Mouse (Mus musculus) hindbrain, embryonic 16.5 days (tissue): ENCODE results near the gene Nr2f2. TPM values are rescaled to one million over a fixed set of nuclear protein-coding genes. Genes with fewer than 3 reads are reported as not detected.

Source experiments
- ATAC-seq: fragments of 200-750 bp; cut with Nextera tagmentation; 2 replicates; pipeline ENCODE4 v1.8.0; 2017; ENCODE audit warnings: moderate TSS enrichment, moderate library complexity
- H3K27ac ChIP-seq: fragments of 300-500 bp; sonication (generic); 2 replicates; pipeline ENCODE4 v1.5.1; 2014; ENCODE audit warnings: low read depth, mild to moderate bottlenecking, control low read depth, low read length, moderate library complexity
- H3K27me3 ChIP-seq: fragments of 300-500 bp; sonication (generic); replicated peaks from 2 replicates; pipeline ENCODE4 v1.6.1; 2014; ENCODE audit warnings: low read length; ENCODE audit not compliant: control insufficient read depth, insufficient read depth
- H3K36me3 ChIP-seq: fragments of 300-500 bp; sonication (generic); 2 replicates; pipeline ENCODE4 v1.6.1; 2014; ENCODE audit warnings: mild to moderate bottlenecking, low read length, moderate library complexity, mixed read lengths; ENCODE audit not compliant: control insufficient read depth, insufficient read depth
- H3K4me1 ChIP-seq: fragments of 300-500 bp; sonication (generic); 2 replicates; pipeline ENCODE4 v1.6.1; 2014; ENCODE audit warnings: low read depth, low read length; ENCODE audit not compliant: control insufficient read depth, insufficient read depth
- H3K4me2 ChIP-seq: fragments of 300-500 bp; sonication (generic); 2 replicates; pipeline ENCODE4 v1.6.1; 2014; ENCODE audit warnings: mild to moderate bottlenecking, low read length, control low read depth, moderate library complexity
- H3K4me3 ChIP-seq: fragments of 300-500 bp; sonication (generic); 2 replicates; pipeline ENCODE4 v1.5.1; 2014; ENCODE audit warnings: mild to moderate bottlenecking, low read length, control low read depth, moderate library complexity
- H3K9ac ChIP-seq: fragments of 300-500 bp; sonication (generic); 2 replicates; pipeline ENCODE4 v1.6.1; 2014; ENCODE audit warnings: low read depth, mild to moderate bottlenecking, control low read depth, low read length, moderate library complexity
- H3K9me3 ChIP-seq: fragments of 300-500 bp; sonication (generic); 2 replicates; pipeline ENCODE4 v1.6.1; 2014; ENCODE audit warnings: mild to moderate bottlenecking, low read length, moderate library complexity; ENCODE audit not compliant: control insufficient read depth
- WGBS: fragments of 180-500 bp; shearing (Covaris S2); extraction: QIAGEN DNeasy Blood & Tissue Kit; methylation state at CpG from one replicate; pipeline ENCODE4 v1.1.7; 2014; 5-methylcytosine and 5-hydroxymethylcytosine counted together
- polyA plus RNA-seq: library from polyadenylated mRNA; unstranded; fragments of >200 nt; fragmentation: Nextera tagmentation; extraction: Ambion mirVana; gene quantifications from 2 replicates; pipeline ENCODE4 v1.2.1, GENCODE M21; 2015

Gene Nr2f2
- polyA plus RNA-seq, 1 experiment from 2014 or later, result 63.1 TPM

DNA sequence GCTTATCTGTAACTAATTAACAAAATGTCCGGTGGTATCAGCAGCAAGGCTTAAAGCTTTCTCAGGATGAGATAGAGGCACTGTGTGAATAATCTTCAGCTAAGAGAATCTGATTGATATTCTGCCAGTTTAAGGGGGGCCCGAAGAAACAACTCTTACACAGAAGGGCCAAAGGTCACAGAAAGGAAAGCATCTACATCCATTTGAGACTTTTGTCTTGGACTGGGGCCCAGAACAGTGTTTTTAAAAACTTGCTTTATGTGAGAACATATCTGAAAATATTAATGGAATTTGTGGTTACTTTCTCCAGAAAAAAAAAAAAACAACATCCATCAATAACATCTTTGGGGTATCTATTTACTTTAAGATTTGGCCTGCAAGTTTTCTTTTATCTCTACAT is 38.9 kb upstream of the Nr2f2 start:
- ATAC-seq, result no peak
- no peaks in the 10 kb centered on the region for H3K9me3 ChIP-seq
- H3K27me3 ChIP-seq, result no peaks in the 10 kb centered on the region
- no peak overlapping the region for H3K4me2 ChIP-seq
- 69% methylated on average over 2 of the region's 2 CpGs for WGBS
- no peak overlapping the region for H3K27ac ChIP-seq
- H3K36me3 ChIP-seq, result no peaks in the 10 kb centered on the region; the same call in 1 of the 2 replicates
- H3K4me3 ChIP-seq, result no peak overlapping the region
- no peak overlapping the region for H3K9ac ChIP-seq
- H3K4me1 ChIP-seq, result no peaks in the 10 kb centered on the region

DNA sequence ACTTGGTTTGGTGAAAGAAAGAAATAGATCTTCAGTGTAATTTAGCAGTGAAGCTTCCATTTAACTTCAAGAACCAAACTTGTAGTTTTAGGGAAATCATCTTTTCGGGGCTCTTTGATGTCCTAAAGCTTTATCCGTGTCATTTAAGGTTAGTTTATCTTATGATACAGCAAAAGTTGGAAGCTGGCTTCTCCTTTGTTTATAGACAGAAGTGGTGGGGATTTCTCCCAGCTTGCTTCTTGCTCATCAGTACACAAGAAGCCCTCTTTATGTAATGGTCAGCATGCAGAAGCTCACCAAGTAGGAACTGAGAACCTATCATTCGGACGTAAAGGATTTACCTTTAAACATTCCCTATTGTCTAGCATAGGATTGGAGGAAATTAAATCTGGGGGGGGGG is 16.3 kb upstream of the Nr2f2 start:
- Histone ChIP-seq H3K4me1 (no peaks in the 10 kb centered on the region), H3K4me2 (no peak overlapping the region), H3K4me3 (no peak overlapping the region), H3K27me3 (no peaks in the 10 kb centered on the region), H3K9ac (no peak overlapping the region), H3K36me3 (no peaks in the 10 kb centered on the region), H3K9me3 (no peaks in the 10 kb centered on the region), H3K27ac (no peak overlapping the region)
- ATAC-seq, result no peak
- 92% methylated on average over 4 of the region's 4 CpGs for WGBS

DNA sequence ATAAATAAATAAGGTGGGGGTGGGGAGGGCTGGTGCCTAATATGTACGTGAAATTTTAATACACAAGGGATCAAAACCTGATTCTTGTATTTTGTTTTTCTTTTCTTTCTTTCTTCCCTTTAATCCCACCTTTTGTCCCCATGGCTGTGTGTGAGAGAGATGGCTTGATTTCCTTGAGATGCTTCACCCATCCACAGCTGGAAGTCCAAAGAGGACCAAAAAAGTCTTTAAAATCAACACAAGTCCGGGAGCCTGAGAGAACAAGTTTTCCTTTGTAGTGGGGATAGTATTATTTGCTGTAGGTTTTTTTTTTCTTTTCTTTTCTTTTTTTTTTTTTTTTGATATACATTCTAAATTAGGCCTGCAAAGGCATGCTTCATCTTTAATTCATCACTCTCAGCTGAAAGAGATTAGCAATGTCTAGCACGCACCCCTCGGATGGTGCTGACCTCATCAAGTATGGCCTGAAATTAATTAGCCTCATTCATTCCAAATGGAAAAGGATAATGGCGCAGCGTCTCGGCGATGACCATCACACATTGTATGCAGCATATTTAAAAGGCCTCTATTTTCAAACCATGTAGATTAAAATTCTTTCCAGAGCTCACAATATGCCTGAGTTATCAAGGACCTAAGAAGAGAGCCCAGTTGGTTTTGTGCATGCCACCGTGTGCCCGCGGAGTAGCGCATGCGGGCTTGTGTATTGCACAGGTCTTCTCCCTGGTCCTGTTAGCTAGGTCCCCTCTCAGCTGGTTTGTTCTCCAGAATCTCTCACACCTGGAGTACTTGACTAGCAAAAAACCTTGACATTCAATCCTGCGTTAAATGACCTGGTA is 15.1 kb upstream of the Nr2f2 start:
- ATAC-seq, result no peak
- H3K4me2 ChIP-seq, result 0 out of 2 replicates have a peak overlapping the region, but pooled peaks have one; percentile 1
- no peak overlapping the region for H3K9ac ChIP-seq
- WGBS, result 50% methylated on average over 14 of the region's 14 CpGs
- no peak overlapping the region for H3K4me3 ChIP-seq
- H3K36me3 ChIP-seq, result no peaks in the 10 kb centered on the region
- no peak overlapping the region for H3K27ac ChIP-seq
- no peaks in the 10 kb centered on the region for H3K4me1 ChIP-seq
- H3K27me3 ChIP-seq, result no peaks in the 10 kb centered on the region
- no peaks in the 10 kb centered on the region for H3K9me3 ChIP-seq

DNA sequence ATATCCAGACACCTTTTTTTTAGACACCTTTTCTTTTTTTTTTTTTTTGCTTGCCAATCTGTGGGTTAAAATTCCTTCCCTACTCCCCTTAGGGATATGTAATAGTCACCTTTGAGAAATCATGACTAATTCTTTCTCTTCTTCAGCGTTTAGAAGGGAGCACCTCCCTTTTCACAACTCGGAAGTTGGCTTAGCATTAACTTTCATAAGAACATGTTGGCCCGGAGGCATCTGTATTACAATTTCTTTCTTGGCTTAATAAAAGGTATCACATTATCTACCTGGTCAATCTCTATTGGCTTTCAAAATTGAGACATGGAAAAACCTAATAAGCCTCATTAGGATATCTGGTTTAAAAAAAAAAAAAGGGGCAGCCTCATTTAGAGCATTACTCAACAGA is 14.4 kb upstream of the Nr2f2 start:
- 76% methylated on average over 3 of the region's 3 CpGs for whole genome bisulfite sequencing
- Histone ChIP-seq H3K36me3 (no peaks in the 10 kb centered on the region), H3K4me1 (no peaks in the 10 kb centered on the region), H3K4me2 (no peak overlapping the region), H3K27ac (no peak overlapping the region), H3K9ac (no peak overlapping the region), H3K27me3 (no peaks in the 10 kb centered on the region), H3K4me3 (no peak overlapping the region), H3K9me3 (no peaks in the 10 kb centered on the region)
- ATAC-seq, result no peak

DNA sequence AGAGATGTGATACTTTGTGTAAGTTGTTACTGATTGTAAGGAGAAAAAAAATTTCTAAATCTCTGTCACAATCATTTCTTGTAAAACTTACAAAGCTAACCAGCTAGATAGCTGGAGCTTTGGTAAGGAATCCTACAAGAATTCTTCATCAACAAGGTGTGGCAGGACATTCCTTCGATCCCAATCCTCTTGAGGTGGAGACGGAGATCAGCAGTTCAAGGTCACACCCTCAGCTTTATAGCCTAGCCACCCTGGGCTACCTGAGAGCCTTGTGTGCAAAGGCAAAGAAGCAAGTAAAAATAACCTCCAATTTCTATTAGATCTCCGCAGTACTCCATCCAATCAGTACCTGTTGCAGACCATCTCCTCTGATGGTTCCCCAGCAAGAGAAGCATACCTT is 13.7 kb upstream of the Nr2f2 start:
- Histone ChIP-seq H3K27me3 (peaks cover 2% of the 10 kb centered on the region; the same call in 1 of the 2 replicates), H3K36me3 (no peaks in the 10 kb centered on the region), H3K27ac (no peak overlapping the region), H3K9me3 (no peaks in the 10 kb centered on the region), H3K4me3 (no peak overlapping the region), H3K4me1 (no peaks in the 10 kb centered on the region), H3K4me2 (no peak overlapping the region), H3K9ac (no peak overlapping the region)
- no peak for ATAC-seq
- WGBS, result 92% methylated on average over 3 of the region's 3 CpGs

DNA sequence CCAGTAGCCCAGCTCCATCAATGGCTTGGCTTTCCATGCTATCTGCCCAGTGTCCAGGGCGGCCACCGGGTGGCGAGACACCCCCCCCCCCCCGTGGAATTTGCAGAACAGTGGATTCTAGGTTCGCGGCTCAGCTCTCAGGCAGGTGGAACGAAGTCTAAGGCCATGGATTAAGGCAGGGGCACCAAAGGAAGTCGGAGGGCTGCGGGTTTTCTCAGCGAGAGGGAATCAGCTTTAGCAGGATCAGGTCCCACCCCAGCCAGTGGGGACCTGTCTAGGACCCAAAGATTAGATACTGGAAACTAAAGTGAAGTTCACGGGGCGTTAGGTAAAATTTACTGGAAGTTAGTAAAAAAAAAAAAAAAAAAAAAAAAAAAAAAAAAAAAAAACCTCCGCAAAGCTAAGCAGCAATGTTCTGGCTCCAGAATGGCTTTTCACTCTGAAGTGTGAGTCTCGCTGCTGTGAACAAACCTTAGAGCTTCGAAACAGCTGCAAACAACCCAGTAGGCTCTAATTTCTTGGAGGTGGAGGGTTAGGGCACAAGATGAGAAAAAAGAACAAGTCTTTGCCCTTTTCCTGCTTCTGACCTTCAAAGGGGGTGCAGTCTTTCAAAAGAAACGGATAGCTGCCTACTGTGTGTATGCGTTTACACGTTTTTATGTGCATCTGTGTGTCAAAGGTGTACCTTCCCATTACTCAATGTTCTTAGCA is 4.2 kb upstream of the Nr2f2 start:
- Histone ChIP-seq H3K27ac (peak overlapping the region; percentile 77), H3K4me1 (peaks cover 15% of the 10 kb centered on the region), H3K27me3 (peaks cover 9% of the 10 kb centered on the region), H3K4me2 (peak overlapping the region; percentile 60), H3K36me3 (no peaks in the 10 kb centered on the region), H3K9me3 (no peaks in the 10 kb centered on the region), H3K9ac (peak overlapping the region; percentile 61), H3K4me3 (peak overlapping the region; percentile 35)
- 4% methylated on average over 18 of the region's 18 CpGs for WGBS
- ATAC-seq, result no peak

DNA sequence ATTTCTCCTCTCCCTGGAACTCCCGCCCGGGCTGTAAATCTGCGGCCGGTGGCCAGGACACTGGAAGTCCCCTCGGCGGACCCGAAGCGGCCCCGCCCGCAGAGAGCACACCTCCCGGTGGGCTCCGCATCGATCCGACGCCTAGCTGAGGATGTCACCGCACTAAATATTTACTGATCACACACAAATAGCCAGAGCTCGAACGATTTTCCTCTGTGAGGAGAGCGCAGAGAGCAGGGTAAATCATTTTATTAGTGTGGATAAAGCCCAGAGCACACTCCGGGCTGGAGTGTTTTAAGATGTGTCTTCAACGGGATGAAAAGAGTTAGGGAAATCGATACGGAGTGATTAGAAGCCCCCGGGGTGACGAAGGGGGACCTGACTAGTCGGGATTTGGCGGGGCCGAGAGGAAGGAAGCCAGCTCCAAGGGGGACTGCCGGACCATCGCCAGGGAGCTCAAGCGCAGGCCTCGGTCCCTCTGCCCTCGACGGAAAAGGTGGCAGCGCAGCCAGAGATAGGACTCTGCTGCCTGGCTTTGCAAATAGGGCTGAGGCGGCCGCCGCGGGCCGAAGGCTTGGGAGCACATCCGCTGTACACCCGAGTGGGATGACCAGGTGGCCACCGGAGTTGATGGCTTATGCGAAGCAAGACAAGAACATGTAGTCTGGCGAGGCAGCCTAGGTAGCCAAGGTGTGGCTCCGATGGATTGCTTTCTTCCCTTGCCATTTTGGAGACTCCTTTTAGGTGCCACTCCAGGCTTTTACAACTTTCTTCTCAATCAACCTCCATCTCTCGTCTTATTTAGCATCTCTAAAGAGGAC is 3.4 kb upstream of the Nr2f2 start:
- H3K4me3 ChIP-seq, result peak overlapping the region; percentile 35
- H3K9me3 ChIP-seq, result no peaks in the 10 kb centered on the region

DNA sequence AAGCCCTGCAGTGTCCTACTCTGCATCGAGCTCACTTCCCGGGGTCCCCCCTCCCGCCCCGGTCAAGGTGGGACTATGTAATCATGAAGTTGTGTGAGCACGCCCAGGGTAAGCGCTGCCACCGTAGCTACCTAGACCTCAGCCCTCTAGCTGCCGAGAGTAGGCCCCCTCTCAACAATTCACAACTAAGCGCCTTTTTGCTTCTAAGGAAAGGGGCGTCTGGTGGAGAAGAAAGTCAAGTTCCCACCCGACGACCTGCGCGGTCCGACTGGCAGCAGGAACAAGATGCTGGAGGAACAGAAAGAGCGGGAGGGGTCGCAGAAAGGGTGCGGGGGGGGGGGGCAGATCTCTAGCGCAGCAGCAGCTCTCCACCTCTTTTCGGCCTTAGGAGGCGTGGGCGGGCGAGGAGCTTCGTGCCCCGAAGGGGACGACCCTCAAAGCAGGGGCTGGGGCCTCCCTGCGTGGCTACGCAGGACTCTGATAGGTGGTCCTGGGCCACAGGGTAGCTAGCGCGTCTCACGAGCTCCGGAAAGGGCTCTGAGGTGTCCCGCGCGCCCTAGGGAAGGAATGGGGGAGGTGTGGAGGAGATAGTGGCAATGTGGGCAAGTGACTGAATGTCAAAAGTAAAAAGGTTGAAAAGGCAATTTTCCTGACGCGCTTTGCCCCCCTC is 2.7 kb upstream of the Nr2f2 start:
- Histone ChIP-seq H3K9me3 (no peaks in the 10 kb centered on the region), H3K36me3 (no peaks in the 10 kb centered on the region), H3K4me3 (peak overlapping the region; percentile 35), H3K9ac (peak overlapping the region; percentile 61), H3K4me1 (peaks cover 15% of the 10 kb centered on the region), H3K27ac (peak overlapping the region; percentile 77), H3K4me2 (peak overlapping the region; percentile 60), H3K27me3 (peaks cover 6% of the 10 kb centered on the region)
- ATAC-seq, result peak; percentile 51
- WGBS, result 1% methylated on average over 35 of the region's 37 CpGs

More for the DNA sequence above, 3.4 kb upstream of the Nr2f2 start:
- Histone ChIP-seq H3K4me2 (peak overlapping the region; percentile 60), H3K27me3 (peaks cover 6% of the 10 kb centered on the region), H3K4me1 (peaks cover 15% of the 10 kb centered on the region), H3K9ac (peak overlapping the region; percentile 61), H3K36me3 (no peaks in the 10 kb centered on the region), H3K27ac (peak overlapping the region; percentile 77)
- ATAC-seq, result peak; percentile 19; the same call in 1 of the 2 replicates
- under 1% methylated on average over 47 of the region's 47 CpGs for WGBS
